Mouse (Mus musculus) midbrain, embryonic 16.5 days (tissue): ENCODE results near the gene Rexo5. TPM values are rescaled to one million over a fixed set of nuclear protein-coding genes. Genes with fewer than 3 reads are reported as not detected.

Experiments used
- ATAC-seq: fragments of 200-750 bp; cut with Nextera tagmentation; 2 replicates; pipeline ENCODE4 v1.8.0; 2017; ENCODE audit warnings: moderate TSS enrichment
- H3K27ac ChIP-seq: fragments of 300-500 bp; sonication (generic); 2 replicates; pipeline ENCODE4 v1.5.1; 2014; ENCODE audit warnings: mild to moderate bottlenecking, low read length, mixed read lengths
- H3K27me3 ChIP-seq: fragments of 300-500 bp; sonication (generic); 2 replicates; pipeline ENCODE4 v1.6.1; 2014; ENCODE audit warnings: low read depth, low read length, mixed read lengths; ENCODE audit not compliant: control insufficient read depth, insufficient read depth
- H3K36me3 ChIP-seq: fragments of 300-500 bp; sonication (generic); 2 replicates; pipeline ENCODE4 v1.6.1; 2014; ENCODE audit warnings: mild to moderate bottlenecking, low read length, moderate library complexity, mixed read lengths; ENCODE audit not compliant: control insufficient read depth, insufficient read depth
- H3K4me1 ChIP-seq: fragments of 300-500 bp; sonication (generic); 2 replicates; pipeline ENCODE4 v1.6.1; 2014; ENCODE audit warnings: mild to moderate bottlenecking, low read length, mixed read lengths; ENCODE audit not compliant: control insufficient read depth, insufficient read depth
- H3K4me2 ChIP-seq: fragments of 300-500 bp; sonication (generic); 2 replicates; pipeline ENCODE4 v1.6.1; 2014; ENCODE audit warnings: mild to moderate bottlenecking, low read length, mixed read lengths
- H3K4me3 ChIP-seq: fragments of 300-500 bp; sonication (generic); 2 replicates; pipeline ENCODE4 v1.5.1; 2014; ENCODE audit warnings: low read depth, mild to moderate bottlenecking, low read length, moderate library complexity, mixed read lengths
- H3K9ac ChIP-seq: fragments of 300-500 bp; sonication (generic); 2 replicates; pipeline ENCODE4 v1.6.1; 2014; ENCODE audit warnings: low read depth, low read length, mixed read lengths
- H3K9me3 ChIP-seq: fragments of 300-500 bp; sonication (generic); replicated peaks from 2 replicates; pipeline ENCODE4 v1.6.1; 2014; ENCODE audit warnings: mild to moderate bottlenecking, low read length, mixed read lengths; ENCODE audit not compliant: control insufficient read depth, poor library complexity, severe bottlenecking
- WGBS: fragments of 180-500 bp; shearing (Covaris S2); extraction: QIAGEN DNeasy Blood & Tissue Kit; methylation state at CpG from one replicate; pipeline ENCODE4 v1.1.7; 2014; 5-methylcytosine and 5-hydroxymethylcytosine counted together
- polyA plus RNA-seq: library from polyadenylated mRNA; unstranded; fragments of >200 nt; fragmentation: Nextera tagmentation; extraction: Ambion mirVana; gene quantifications from 2 replicates; pipeline ENCODE4 v1.2.1, GENCODE M21; 2015

Rexo5 gene
- polyA plus RNA-seq, 1 experiment from 2014 or later = 8.8 TPM

GRCm38 (mm10) chr7:119853186-119853585 is 59.4 kb downstream of the Rexo5 start:
- Histone ChIP-seq H3K36me3 (no peaks in the 10 kb centered on the region), H3K27ac (no peak overlapping the region), H3K4me2 (no peak overlapping the region), H3K27me3 (no peaks in the 10 kb centered on the region), H3K4me3 (no peak overlapping the region), H3K9me3 (no peaks in the 10 kb centered on the region), H3K4me1 (no peaks in the 10 kb centered on the region), H3K9ac (no peak overlapping the region)
- no peak for ATAC-seq
- WGBS = 100% methylated on average over 1 of the region's 1 CpGs

- no peak overlapping the region for H3K9ac ChIP-seq
- no peaks in the 10 kb centered on the region; the same call in 1 of the 2 replicates for H3K36me3 ChIP-seq
- H3K9me3 ChIP-seq = no peaks in the 10 kb centered on the region
- no peaks in the 10 kb centered on the region for H3K27me3 ChIP-seq
- H3K27ac ChIP-seq = no peak overlapping the region
- ATAC-seq = no peak
- H3K4me3 ChIP-seq = no peak overlapping the region
- WGBS = 97% methylated on average over 2 of the region's 2 CpGs
- H3K4me2 ChIP-seq = no peak overlapping the region
- H3K4me1 ChIP-seq = no peaks in the 10 kb centered on the region
These were observed 60.6 kb downstream of the Rexo5 start for GRCm38 (mm10) chr7:119854362-119854761.

GRCm38 (mm10) chr7:119855031-119855430 is 61.2 kb downstream of the Rexo5 start:
- Histone ChIP-seq H3K4me1 (peaks cover under 1% of the 10 kb centered on the region; the same call in 1 of the 2 replicates), H3K36me3 (no peaks in the 10 kb centered on the region; the same call in 1 of the 2 replicates), H3K4me3 (no peak overlapping the region), H3K9ac (no peak overlapping the region), H3K27ac (no peak overlapping the region), H3K27me3 (no peaks in the 10 kb centered on the region), H3K4me2 (no peak overlapping the region), H3K9me3 (no peaks in the 10 kb centered on the region)
- no peak for ATAC-seq

GRCm38 (mm10) chr7:119859476-119859875 is 65.7 kb downstream of the Rexo5 start:
- Histone ChIP-seq H3K9ac (no peak overlapping the region), H3K4me3 (no peak overlapping the region), H3K9me3 (no peaks in the 10 kb centered on the region), H3K4me2 (no peak overlapping the region), H3K27ac (no peak overlapping the region), H3K36me3 (no peaks in the 10 kb centered on the region; the same call in 1 of the 2 replicates), H3K27me3 (no peaks in the 10 kb centered on the region), H3K4me1 (peaks cover 13% of the 10 kb centered on the region)
- no peak for ATAC-seq
- 84% methylated on average over 6 of the region's 6 CpGs for WGBS

- Histone ChIP-seq H3K27me3 (no peaks in the 10 kb centered on the region), H3K9me3 (no peaks in the 10 kb centered on the region), H3K4me1 (peaks cover 13% of the 10 kb centered on the region), H3K27ac (no peak overlapping the region), H3K36me3 (no peaks in the 10 kb centered on the region; the same call in 1 of the 2 replicates), H3K9ac (no peak overlapping the region), H3K4me3 (no peak overlapping the region), H3K4me2 (no peak overlapping the region)
- 79% methylated on average over 3 of the region's 3 CpGs for WGBS
- no peak for ATAC-seq
These were observed 66.3 kb downstream of the Rexo5 start for GRCm38 (mm10) chr7:119860116-119860515.

GRCm38 (mm10) chr7:119860554-119860953 is 66.7 kb downstream of the Rexo5 start:
- no peak overlapping the region for H3K4me2 ChIP-seq
- H3K9me3 ChIP-seq = no peaks in the 10 kb centered on the region
- peaks cover 13% of the 10 kb centered on the region for H3K4me1 ChIP-seq
- no peak overlapping the region for H3K4me3 ChIP-seq
- no peak overlapping the region for H3K9ac ChIP-seq
- 95% methylated on average over 2 of the region's 2 CpGs for WGBS
- H3K27me3 ChIP-seq = no peaks in the 10 kb centered on the region
- no peak; the same call in 1 of the 2 replicates for ATAC-seq
- no peaks in the 10 kb centered on the region; the same call in 1 of the 2 replicates for H3K36me3 ChIP-seq
- H3K27ac ChIP-seq = no peak overlapping the region

GRCm38 (mm10) chr7:119860971-119861334 is 67.1 kb downstream of the Rexo5 start:
- no peak overlapping the region for H3K9ac ChIP-seq
- H3K4me3 ChIP-seq = no peak overlapping the region
- H3K27ac ChIP-seq = no peak overlapping the region
- no peaks in the 10 kb centered on the region for H3K9me3 ChIP-seq
- no peak overlapping the region for H3K4me2 ChIP-seq
- no peak for ATAC-seq
- no peaks in the 10 kb centered on the region; the same call in 1 of the 2 replicates for H3K36me3 ChIP-seq
- peaks cover 13% of the 10 kb centered on the region for H3K4me1 ChIP-seq
- no peaks in the 10 kb centered on the region for H3K27me3 ChIP-seq

GRCm38 (mm10) chr7:119861335-119862091 is 67.7 kb downstream of the Rexo5 start:
- Histone ChIP-seq H3K36me3 (no peaks in the 10 kb centered on the region; the same call in 1 of the 2 replicates), H3K4me2 (no peak overlapping the region), H3K4me1 (peaks cover 13% of the 10 kb centered on the region), H3K4me3 (no peak overlapping the region), H3K27me3 (no peaks in the 10 kb centered on the region), H3K9ac (no peak overlapping the region), H3K27ac (peak overlapping the region; percentile 68), H3K9me3 (no peaks in the 10 kb centered on the region)
- 13% methylated on average over 6 of the region's 6 CpGs for WGBS
- ATAC-seq = peak; percentile 75

GRCm38 (mm10) chr7:119862167-119862566 is 68.4 kb downstream of the Rexo5 start:
- H3K27ac ChIP-seq = peak overlapping the region; percentile 68
- WGBS = 38% methylated on average over 1 of the region's 1 CpGs
- H3K36me3 ChIP-seq = no peaks in the 10 kb centered on the region; the same call in 1 of the 2 replicates
- peaks cover 13% of the 10 kb centered on the region for H3K4me1 ChIP-seq
- H3K9me3 ChIP-seq = no peaks in the 10 kb centered on the region
- no peak overlapping the region for H3K9ac ChIP-seq
- no peak overlapping the region for H3K4me2 ChIP-seq
- no peak for ATAC-seq
- no peaks in the 10 kb centered on the region for H3K27me3 ChIP-seq
- H3K4me3 ChIP-seq = no peak overlapping the region
